Mouse (Mus musculus) ovary, adult 2 months (tissue): ENCODE measurements around the gene Zfp940. TPM values are rescaled to one million over a fixed set of nuclear protein-coding genes. Genes with fewer than 3 reads are reported as not detected.

Source experiments
- polyA plus RNA-seq: library from polyadenylated mRNA; depleted of rRNA; stranded (reverse); fragments of >200 nt; gene quantifications from 2 replicates; pipeline ENCODE4 v1.2.3, GENCODE M21; 2012; rRNA removed

The Zfp940 gene
- polyA plus RNA-seq = 0.32 and 0.39 TPM in 2 replicates

DNA sequence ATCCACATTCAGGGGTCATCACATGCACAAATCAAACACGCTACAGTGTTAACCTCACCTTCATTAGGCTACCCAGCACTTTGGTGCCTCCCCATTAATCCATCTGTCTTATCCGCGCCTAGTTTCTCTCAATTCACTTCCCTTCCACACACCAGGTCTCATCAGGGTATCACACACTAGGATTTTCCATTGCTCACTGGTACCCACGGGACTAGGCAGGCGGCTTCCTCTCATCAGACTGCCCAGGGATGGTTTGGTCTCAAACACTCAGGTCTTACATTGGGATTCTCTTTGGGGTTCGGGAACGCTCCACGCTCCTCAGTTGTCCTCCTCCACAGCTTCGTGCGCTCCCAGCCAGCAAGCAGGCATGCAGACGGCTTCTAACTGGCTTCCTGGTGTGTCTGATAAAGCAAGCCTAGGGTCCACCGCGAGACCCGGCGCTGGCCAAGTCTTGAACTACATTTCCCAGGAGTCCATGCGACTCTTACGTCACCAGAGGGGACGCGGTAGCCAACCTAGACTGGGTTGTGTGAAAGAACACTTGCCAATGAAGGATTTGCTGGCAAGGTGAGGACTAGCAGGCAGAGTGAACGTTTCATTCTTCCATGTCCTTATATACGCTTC lies at the start of gene Zfp940:
Gene Zfp940, minus strand, starts transcription at position 451 of the 624 bp plus-strand sequence.

DNA sequence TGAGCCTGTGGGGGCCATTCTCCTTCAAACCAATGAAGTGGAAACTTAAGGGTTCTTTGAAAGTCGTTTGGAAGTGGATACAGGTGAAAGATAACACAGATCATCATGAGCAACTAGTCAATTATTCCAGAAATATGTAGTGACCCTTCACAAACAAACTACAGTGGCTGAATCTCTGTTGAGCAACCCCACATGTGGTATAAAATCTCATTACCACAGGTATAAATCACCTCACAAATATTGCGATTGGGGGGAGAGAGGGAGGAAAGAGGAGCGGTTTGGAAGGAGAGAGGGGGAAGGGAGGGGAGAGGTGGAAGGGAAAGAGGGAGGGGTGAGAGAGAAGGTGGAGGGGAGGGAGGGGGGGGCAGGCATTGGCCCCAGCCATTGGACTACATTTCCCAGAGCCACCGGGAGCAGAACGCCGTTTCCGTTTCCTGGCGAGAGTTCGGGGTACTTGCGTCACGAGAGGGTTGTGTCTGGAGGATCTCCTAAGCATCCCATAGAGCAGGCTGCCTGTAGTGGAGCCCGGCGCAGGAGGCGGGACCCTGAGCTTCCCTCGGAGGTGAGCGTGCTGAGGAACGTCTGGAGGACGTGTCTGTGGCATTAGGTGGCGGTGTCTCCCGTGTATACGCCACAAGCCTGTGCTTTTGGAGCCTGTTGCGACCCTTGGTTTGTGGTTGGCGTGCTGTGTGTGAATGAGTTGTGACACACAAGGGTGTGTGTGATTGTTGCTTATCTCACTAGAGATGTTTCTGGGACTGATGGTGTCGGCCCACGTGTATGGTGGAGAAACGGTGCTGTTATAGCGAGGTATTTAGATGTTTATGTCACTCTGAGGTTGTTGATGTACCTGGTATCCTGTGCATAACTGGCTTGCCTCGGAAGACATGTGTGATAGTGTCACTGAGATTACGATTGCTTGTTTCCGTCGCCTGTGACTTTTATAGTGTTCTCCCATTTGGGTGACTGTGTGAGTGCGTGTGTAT lies 6.4 kb upstream of the Zfp940 start, which contains the start of gene Zfp420:
Gene Zfp420, plus strand, starts transcription at position 448 of the 986 bp plus-strand sequence.

GRCm38 (mm10) chr7:29815910-29816429 lies 37.5 kb downstream of the Zfp940 start, which contains the start of gene Zfp790:
Gene Zfp790 (plus strand): TSS chr7:29816114.

DNA sequence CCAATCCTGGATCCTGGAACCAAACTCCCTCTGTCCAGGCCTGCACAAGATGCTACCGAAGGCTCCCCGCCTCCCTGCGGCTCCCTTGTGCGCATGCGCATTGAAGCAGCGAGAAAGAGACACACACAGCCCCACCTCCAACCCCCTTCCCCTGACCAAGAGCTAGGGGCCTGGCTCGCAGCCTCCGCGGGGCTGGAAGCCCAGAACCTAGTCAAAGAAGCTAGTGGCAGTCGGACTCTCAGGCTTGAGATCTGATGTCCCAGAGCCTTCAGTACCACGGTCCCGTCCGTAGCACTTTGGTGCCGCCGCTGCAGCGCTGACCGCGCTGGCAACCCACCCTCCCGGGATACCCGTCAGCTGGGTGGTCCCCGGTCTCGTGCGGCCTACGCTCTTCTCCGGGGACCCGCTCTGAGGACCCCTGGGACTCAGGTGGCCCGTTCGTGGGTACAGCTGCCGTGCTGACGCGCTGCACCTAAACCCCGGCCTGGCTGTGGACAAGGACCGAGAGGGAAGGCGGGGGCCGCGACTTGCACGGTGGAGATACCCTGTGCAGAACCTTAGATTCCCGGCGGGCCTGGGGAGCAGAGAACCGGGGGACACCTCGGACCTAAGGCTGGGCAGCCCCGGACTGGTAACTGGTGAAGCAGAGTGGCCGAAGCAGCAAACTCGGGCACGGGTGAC lies 69.5 kb downstream of the Zfp940 start, which contains the start of gene Zfp30:
Gene Zfp30, plus strand, starts transcription at position 128 of the 681 bp plus-strand sequence.

Other genes starting within 250 kb of the Zfp940 start
- 0.12 and 0.15 TPM in 2 replicates for gene Catsperg2, start 126.6 kb downstream of the Zfp940 start, polyA plus RNA-seq
- 3.1 and 4.0 TPM in 2 replicates for gene Zfp84, start 85.1 kb downstream of the Zfp940 start, polyA plus RNA-seq
- 4.4 and 4.5 TPM in 2 replicates for gene Zfp30, start 69.7 kb downstream of the Zfp940 start, polyA plus RNA-seq
- 2.0 and 2.3 TPM in 2 replicates for gene Zfp790, start 37.6 kb downstream of the Zfp940 start, polyA plus RNA-seq
- gene Zfp420, start 6.3 kb upstream of the Zfp940 start, polyA plus RNA-seq = 0.85 TPM in 2 replicates
- 2.6 and 2.9 TPM in 2 replicates for gene Zfp27, start 52.9 kb upstream of the Zfp940 start, polyA plus RNA-seq
- 1.2 and 1.7 TPM in 2 replicates for gene Zfp383, start 54.6 kb upstream of the Zfp940 start, polyA plus RNA-seq
- gene Zfp74, start 100.4 kb upstream of the Zfp940 start, polyA plus RNA-seq = 6.0 and 18.7 TPM in 2 replicates
- gene Zfp568, start 130.3 kb upstream of the Zfp940 start, polyA plus RNA-seq = 6.6 TPM in 2 replicates
- gene Zfp14, start 197.7 kb upstream of the Zfp940 start, polyA plus RNA-seq = 3.5 TPM in 2 replicates
- gene Zfp82, start 219.2 kb upstream of the Zfp940 start, polyA plus RNA-seq = 0.25 and 0.52 TPM in 2 replicates
- 0.17 TPM in 1 of 2 replicates, not detected in the other for gene Gm26920, start 236.7 kb upstream of the Zfp940 start, polyA plus RNA-seq
- gene Zfp566, start 236.9 kb upstream of the Zfp940 start, polyA plus RNA-seq = 1.4 and 1.5 TPM in 2 replicates
- gene Zfp260, start 241.1 kb upstream of the Zfp940 start, polyA plus RNA-seq = 16.3 and 17.8 TPM in 2 replicates